Mouse (Mus musculus): ENCODE results near the gene Fam163a.

DNA sequence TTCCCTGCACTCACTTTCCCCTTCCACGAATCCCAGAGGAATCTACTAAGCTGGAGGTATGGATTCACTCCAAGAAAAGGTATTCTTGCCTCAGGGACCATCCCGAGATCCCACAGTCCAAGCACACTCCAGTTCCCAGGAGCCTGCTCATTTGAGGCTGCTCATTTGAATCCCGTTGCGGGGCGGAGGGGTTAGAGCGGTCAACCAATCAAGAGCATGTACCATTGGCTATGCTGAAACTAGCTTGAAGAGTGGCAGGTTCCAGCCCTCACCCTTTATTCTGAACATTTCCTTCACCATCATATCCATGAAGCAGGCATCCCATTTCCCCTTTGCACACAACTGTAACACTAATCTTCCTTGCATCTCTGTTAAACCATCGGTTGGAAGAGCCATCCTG, 92.7 kb downstream of the Fam163a start:
- no peak for TF ChIP-seq POLR2A (IDR thresholded peaks at IDR 0.05; ENCODE audit: extremely low read depth, insufficient read depth, low read length)
- TF ChIP-seq CTCF (IDR thresholded peaks at IDR 0.05; ENCODE audit: low read depth, low read length) = no peak
